Mouse (Mus musculus) liver, embryonic 14.5 days (tissue): Measurements from ENCODE around the gene Atg5. TPM values are rescaled to one million over a fixed set of nuclear protein-coding genes. Genes with fewer than 3 reads are reported as not detected.

Source experiments
- ATAC-seq: fragments of 200-750 bp; cut with Nextera tagmentation; 2 replicates; pipeline ENCODE4 v1.8.0; 2017; ENCODE audit warnings: moderate number of reproducible peaks, mild to moderate bottlenecking, moderate library complexity; ENCODE audit not compliant: insufficient read depth
- DNase-seq, 3 experiments: peaks; one replicate each; pipeline ENCODE4 v3.0.0-alpha.2; 2012 to 2013; ENCODE audit warnings: low read depth in 3 of 3, low spot score in 3 of 3
- H3K27ac ChIP-seq: fragments of 300-500 bp; sonication (generic); 2 replicates; pipeline ENCODE4 v1.5.1; 2014; ENCODE audit warnings: moderate library complexity, mild to moderate bottlenecking, control low read depth, inconsistent platforms
- H3K27me3 ChIP-seq: fragments of 300-500 bp; sonication (generic); 2 replicates; pipeline ENCODE4 v1.6.1; 2014; ENCODE audit warnings: mild to moderate bottlenecking, low read length, moderate library complexity; ENCODE audit not compliant: control insufficient read depth, insufficient read depth
- H3K36me3 ChIP-seq: fragments of 300-500 bp; sonication (generic); replicated peaks from 2 replicates; pipeline ENCODE4 v1.6.1; 2014; ENCODE audit warnings: low read depth; ENCODE audit not compliant: control insufficient read depth, insufficient read depth
- H3K4me1 ChIP-seq, 2 experiments: fragments of 200-500 bp in 1 of 2; fragments of 300-500 bp in 1 of 2; sonication (generic) in 1 of 2; replicated peaks; 2 replicates each; pipeline ENCODE4 v1.6.1; 2012 to 2014; ENCODE audit warnings: antibody characterized with exemption in 1 of 2, inconsistent platforms in 1 of 2, low read length in 1 of 2; ENCODE audit not compliant: control insufficient read depth in 2 of 2, insufficient read depth in 2 of 2
- H3K4me2 ChIP-seq: fragments of 300-500 bp; sonication (generic); 2 replicates; pipeline ENCODE4 v1.6.1; 2014; ENCODE audit warnings: low read depth, mild to moderate bottlenecking, control low read depth, moderate library complexity
- H3K4me3 ChIP-seq, 2 experiments: fragments of 200-500 bp in 1 of 2; fragments of 300-500 bp in 1 of 2; sonication (generic) in 1 of 2; 2 replicates each; pipeline ENCODE4 v1.5.1; 2012 to 2014; ENCODE audit warnings: low read depth in 2 of 2, low read length in 2 of 2, mild to moderate bottlenecking in 2 of 2, control low read depth in 1 of 2, inconsistent platforms in 1 of 2, moderate library complexity in 1 of 2; ENCODE audit not compliant: insufficient read depth in 1 of 2
- H3K9ac ChIP-seq: fragments of 300-500 bp; sonication (generic); replicated peaks from 2 replicates; pipeline ENCODE4 v1.6.1; 2014; ENCODE audit warnings: mild to moderate bottlenecking, control low read depth, moderate library complexity
- H3K9me3 ChIP-seq: fragments of 300-500 bp; sonication (generic); 2 replicates; pipeline ENCODE4 v1.6.1; 2016; ENCODE audit warnings: low read length, mixed read lengths; ENCODE audit not compliant: control insufficient read depth
- CTCF ChIP-seq: IDR thresholded peaks from 2 replicates; pipeline ENCODE4 v1.5.1; 2016; ENCODE audit warnings: antibody characterized with exemption, low read depth, control low read depth
- EP300 ChIP-seq: IDR thresholded peaks from 2 replicates; pipeline ENCODE4 v1.6.1; 2016; ENCODE audit warnings: antibody characterized with exemption, low read depth
- WGBS: fragments of 180-500 bp; shearing (Covaris S2); extraction: QIAGEN DNeasy Blood & Tissue Kit; methylation state at CpG from one replicate; pipeline ENCODE4 v1.1.7; 2014; ENCODE audit not compliant: insufficient replicate concordance; 5-methylcytosine and 5-hydroxymethylcytosine counted together
- polyA plus RNA-seq, 2 experiments: library from polyadenylated mRNA; depleted of rRNA in 1 of 2; stranded (reverse) in 1 of 2; unstranded in 1 of 2; fragments of >200 nt; fragmentation: Nextera tagmentation in 1 of 2; extraction: Ambion mirVana in 1 of 2; gene quantifications; 2 replicates each; pipeline versions ENCODE4 v1.2.1 to v1.2.3; 2012 to 2014

The Atg5 gene
- polyA plus RNA-seq, 2 experiments = 7.5 to 21.0 TPM

DNA sequence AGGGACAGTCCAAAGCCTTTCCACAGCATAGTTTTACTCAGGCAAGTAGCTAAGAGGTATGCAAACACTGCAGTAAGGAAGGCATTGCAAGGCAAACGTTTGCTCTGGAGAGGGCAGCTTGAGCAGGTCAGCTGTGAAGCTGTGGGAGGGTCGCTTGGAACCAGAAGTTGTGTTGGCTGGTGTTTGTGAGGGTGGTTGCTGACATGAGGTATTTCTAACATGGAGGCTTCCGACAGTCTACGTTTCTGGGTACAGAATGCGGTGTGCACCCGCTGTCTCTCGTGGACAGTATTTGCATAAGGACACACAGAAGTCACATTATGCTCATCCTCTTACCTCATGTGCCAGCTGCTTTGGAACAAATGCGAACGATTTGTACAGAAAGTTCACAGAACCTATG is 31.0 kb downstream of the Atg5 start:
- H3K9ac ChIP-seq = no peak overlapping the region
- H3K4me1 ChIP-seq = no peaks in the 10 kb centered on the region
- ATAC-seq (no peak), DNase-seq (no peak)
- WGBS = 74% methylated on average over 9 of the region's 9 CpGs
- H3K4me2 ChIP-seq = no peak overlapping the region
- H3K4me3 ChIP-seq = no peak overlapping the region
- TF ChIP-seq EP300 (no peak), CTCF (no peak)
- H3K9me3 ChIP-seq = no peaks in the 10 kb centered on the region
- H3K27ac ChIP-seq = no peak overlapping the region
- H3K36me3 ChIP-seq = no peaks in the 10 kb centered on the region
- H3K27me3 ChIP-seq = no peaks in the 10 kb centered on the region

DNA sequence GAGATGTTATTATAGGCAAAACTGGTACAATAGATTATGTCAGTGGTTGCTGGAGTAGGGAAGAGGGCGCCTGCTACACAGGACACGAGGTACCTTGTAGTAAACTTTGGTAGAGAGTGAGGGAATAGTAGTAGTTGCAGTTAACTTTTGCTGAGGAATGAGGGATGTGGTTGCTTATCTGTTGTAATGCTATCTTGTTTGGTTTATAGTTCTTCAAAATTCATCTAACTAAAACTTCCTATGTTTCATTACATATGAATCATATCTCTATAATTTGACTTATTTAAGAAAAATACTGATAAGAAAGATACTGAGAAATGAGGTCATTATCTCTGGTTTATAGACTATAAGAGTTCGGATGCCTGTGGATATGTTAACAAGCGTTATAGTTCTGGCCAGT is 31.9 kb downstream of the Atg5 start:
- 51% methylated on average over 4 of the region's 4 CpGs for WGBS
- Histone ChIP-seq H3K9ac (no peak overlapping the region), H3K36me3 (no peaks in the 10 kb centered on the region), H3K4me2 (no peak overlapping the region), H3K4me3 (no peak overlapping the region), H3K9me3 (no peaks in the 10 kb centered on the region), H3K4me1 (no peaks in the 10 kb centered on the region), H3K27ac (no peak overlapping the region), H3K27me3 (no peaks in the 10 kb centered on the region)
- DNase-seq (no peak), ATAC-seq (no peak)
- no peak for TF ChIP-seq CTCF

DNA sequence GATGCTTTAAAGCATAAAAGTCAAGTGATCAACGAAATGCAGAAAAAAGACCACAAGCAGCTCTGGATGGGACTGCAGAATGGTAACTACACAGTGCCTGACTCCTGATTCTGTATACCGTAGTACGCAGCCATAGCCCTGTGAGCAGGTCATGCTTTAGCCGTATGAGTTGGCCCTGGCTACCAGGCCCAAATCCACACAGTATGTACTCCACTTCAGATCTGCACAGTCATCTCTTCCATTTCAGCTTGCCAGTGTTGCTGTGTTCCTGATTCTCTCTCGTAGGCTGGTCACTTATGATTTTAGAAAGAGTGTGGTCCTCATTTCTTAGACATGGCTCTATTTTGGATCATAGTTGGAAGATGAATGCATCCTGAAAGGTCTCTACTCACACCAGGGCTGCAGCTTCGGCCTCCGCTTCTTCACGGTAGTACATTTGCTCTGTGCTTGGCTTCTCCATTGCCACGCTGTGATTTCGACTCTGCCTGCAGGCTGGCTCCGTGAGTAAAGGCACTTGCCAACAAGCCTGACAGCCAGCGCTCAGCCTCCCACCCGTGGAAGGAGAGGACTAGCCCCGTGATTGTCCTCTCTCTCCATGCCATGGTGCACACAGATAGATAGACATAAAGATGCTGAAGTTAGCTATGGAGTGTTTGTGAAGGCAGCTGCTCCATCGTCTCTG is 35.6 kb downstream of the Atg5 start:
- H3K4me3 ChIP-seq = no peak overlapping the region
- no peaks in the 10 kb centered on the region for H3K9me3 ChIP-seq
- ATAC-seq (no peak), DNase-seq (no peak)
- H3K9ac ChIP-seq = no peak overlapping the region
- H3K27me3 ChIP-seq = no peaks in the 10 kb centered on the region
- no peaks in the 10 kb centered on the region for H3K4me1 ChIP-seq
- H3K36me3 ChIP-seq = no peaks in the 10 kb centered on the region
- no peak for TF ChIP-seq EP300
- no peak for TF ChIP-seq CTCF
- H3K27ac ChIP-seq = no peak overlapping the region
- 83% methylated on average over 15 of the region's 15 CpGs for WGBS
- no peak overlapping the region for H3K4me2 ChIP-seq

DNA sequence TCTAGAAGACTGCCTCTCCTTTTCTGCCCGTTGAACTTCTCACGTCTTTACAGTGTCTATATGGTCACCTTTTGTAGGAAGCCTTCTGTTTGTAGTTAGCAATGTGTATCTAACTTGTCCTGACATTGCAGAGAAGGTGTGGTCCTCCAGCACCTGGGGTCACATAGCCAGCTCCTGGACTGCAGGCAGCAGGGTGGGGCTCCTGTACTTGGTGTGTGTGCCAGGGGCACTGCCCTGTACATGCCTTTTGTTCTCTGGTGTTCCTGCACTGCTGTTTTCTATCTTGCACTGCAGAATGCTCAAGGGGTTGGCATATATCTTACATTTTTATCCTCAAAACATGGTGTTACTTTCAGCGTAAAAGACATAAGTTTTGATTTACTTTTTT is 36.2 kb downstream of the Atg5 start:
- H3K4me2 ChIP-seq = no peak overlapping the region
- no peak for DNase-seq
- H3K4me3 ChIP-seq = no peak overlapping the region
- TF ChIP-seq EP300 (no peak), CTCF (no peak)
- H3K9me3 ChIP-seq = no peaks in the 10 kb centered on the region
- no peak overlapping the region for H3K27ac ChIP-seq
- WGBS = 67% methylated on average over 3 of the region's 3 CpGs
- no peak for ATAC-seq
- no peaks in the 10 kb centered on the region for H3K4me1 ChIP-seq
- no peaks in the 10 kb centered on the region for H3K36me3 ChIP-seq
- H3K27me3 ChIP-seq = no peaks in the 10 kb centered on the region
- H3K9ac ChIP-seq = no peak overlapping the region

DNA sequence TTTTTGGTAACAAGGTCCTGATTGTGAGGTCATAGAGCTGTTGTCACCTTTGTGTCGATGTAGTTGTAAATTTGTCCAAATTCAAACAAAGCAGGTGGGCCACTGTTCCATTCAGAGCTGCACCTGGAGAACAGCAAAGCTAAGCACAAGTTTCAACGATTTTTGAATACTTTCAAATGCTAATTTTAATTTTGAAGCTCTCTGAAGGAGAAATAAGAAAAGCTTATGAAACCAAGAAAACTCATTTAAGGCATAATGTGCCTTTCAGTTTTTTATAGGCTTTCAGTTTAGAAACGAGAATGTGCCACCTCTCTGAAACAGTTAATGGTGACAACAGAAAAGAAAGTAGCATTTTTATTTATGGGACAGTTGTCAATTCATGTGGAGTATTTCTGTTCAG is 36.7 kb downstream of the Atg5 start:
- Histone ChIP-seq H3K9me3 (no peaks in the 10 kb centered on the region), H3K4me1 (no peaks in the 10 kb centered on the region), H3K4me3 (no peak overlapping the region), H3K9ac (no peak overlapping the region), H3K4me2 (no peak overlapping the region), H3K27me3 (no peaks in the 10 kb centered on the region), H3K27ac (no peak overlapping the region), H3K36me3 (no peaks in the 10 kb centered on the region)
- no peak for ATAC-seq
- DNase-seq = no peak
- WGBS = 63% methylated on average over 3 of the region's 3 CpGs
- TF ChIP-seq CTCF = no peak
- no peak for TF ChIP-seq EP300
